In genomic region chr17:32851581-32851980, GRCm38 (mm10) we compare ENCODE assay signal across 13 mouse cellular contexts. TPM values are rescaled to one million over a fixed set of nuclear protein-coding genes. Genes with fewer than 3 reads are reported as not detected.
"Had no signal": no experiment of that assay in that cellular context is flagged by ENCODE, and none has a peak within 500 bp of the region (broad histone marks: within the 10 kb centered on the region; RNA-seq: fewer than 3 reads in every experiment).

No protein-coding gene starts in this region.

- H3K9me3 ChIP-seq: limb, embryonic 13.5 days; midbrain, embryonic 12.5 days had no signal

- H3K36me3 ChIP-seq: limb, embryonic 13.5 days; midbrain, embryonic 12.5 days had no signal

- H3K9ac ChIP-seq: limb, embryonic 13.5 days; liver, embryonic 14.5 days; midbrain, embryonic 12.5 days had no signal

- H3K4me1 ChIP-seq: limb, embryonic 13.5 days; megakaryocyte, embryonic 14.5 days had no signal

- H3K4me2 ChIP-seq: limb, embryonic 13.5 days; midbrain, embryonic 12.5 days had no signal

- H3K27me3 ChIP-seq: limb, embryonic 13.5 days; midbrain, embryonic 12.5 days had no signal

- DNase-seq: kidney, postnatal 10 days; left cerebral cortex, postnatal 4 days; lung, adult 2 months; lung, postnatal 4 days; right cerebral cortex, postnatal 14 days; thymus, postnatal 4 days had no signal

- H3K4me3 ChIP-seq: limb, embryonic 13.5 days; megakaryocyte, embryonic 14.5 days; midbrain, embryonic 12.5 days had no signal

- ATAC-seq: lung, postnatal 0 days had no signal

- H3K27ac ChIP-seq: limb, embryonic 13.5 days; liver, embryonic 14.5 days; midbrain, embryonic 12.5 days had no signal

RNA-seq across cellular contexts. Expression of gene Zfp811, which starts 41.9 kb away (rescaled TPM):
- polyA plus RNA-seq: liver, adult 2 months; small intestine, adult 2 months had no signal
